Mouse (Mus musculus) testis, postnatal 10 days (tissue): ENCODE measurements at regions not wholly inside any gene's neighbourhood (a gene's known extent, or its start where the extent isn't known, plus 50 kb on each side); places are given as distances from the start of the nearest gene placed in this dataset.

ENCODE experiments used
- DNase-seq: peaks from one replicate; pipeline ENCODE4 v3.0.0; 2021; ENCODE audit warnings: low spot score

GRCm38 (mm10) chr7:37388843-37389702, 384.4 kb downstream of the Zfp536 start:
- DNase-seq: no peak

GRCm38 (mm10) chr7:37389703-37390087, 383.7 kb downstream of the Zfp536 start:
- DNase-seq: no peak

- DNase-seq: no peak
Measured at GRCm38 (mm10) chr7:37390271-37390670, 383.2 kb downstream of the Zfp536 start.

GRCm38 (mm10) chr7:37392122-37392521, 381.3 kb downstream of the Zfp536 start:
- no peak for DNase-seq

- no peak for DNase-seq
Measured at GRCm38 (mm10) chr7:37392604-37393003, 380.8 kb downstream of the Zfp536 start.

- DNase-seq: no peak
Measured at GRCm38 (mm10) chr7:37393071-37393470, 380.4 kb downstream of the Zfp536 start.

GRCm38 (mm10) chr7:37394965-37395426, 378.4 kb downstream of the Zfp536 start:
- DNase-seq: no peak

GRCm38 (mm10) chr7:37395881-37396513, 377.4 kb downstream of the Zfp536 start:
- no peak for DNase-seq

GRCm38 (mm10) chr7:37403483-37403882, 370.0 kb downstream of the Zfp536 start:
- DNase-seq: no peak

- no peak for DNase-seq
Measured at GRCm38 (mm10) chr7:37413350-37413749, 360.1 kb downstream of the Zfp536 start.

GRCm38 (mm10) chr7:37421704-37422103, 351.7 kb downstream of the Zfp536 start:
- no peak for DNase-seq
